Mouse (Mus musculus) neural tube, embryonic 12.5 days (tissue): ENCODE measurements around the gene Bpi. TPM values are rescaled to one million over a fixed set of nuclear protein-coding genes. Genes with fewer than 3 reads are reported as not detected.

Experiments used
- ATAC-seq: fragments of 200-750 bp; cut with Nextera tagmentation; 2 replicates; pipeline ENCODE4 v1.8.0; 2017; ENCODE audit warnings: low read depth, mild to moderate bottlenecking, moderate TSS enrichment, moderate library complexity; ENCODE audit not compliant: low FRiP score
- H3K27ac ChIP-seq: fragments of 300-500 bp; sonication (generic); 2 replicates; pipeline ENCODE4 v1.5.1; 2016
- H3K27me3 ChIP-seq: fragments of 300-500 bp; sonication (generic); replicated peaks from 2 replicates; pipeline ENCODE4 v1.6.1; 2016; ENCODE audit warnings: mild to moderate bottlenecking
- H3K36me3 ChIP-seq: fragments of 300-500 bp; sonication (generic); 2 replicates; pipeline ENCODE4 v1.6.1; 2016; ENCODE audit warnings: mild to moderate bottlenecking
- H3K4me1 ChIP-seq: fragments of 300-500 bp; sonication (generic); 2 replicates; pipeline ENCODE4 v1.6.1; 2016
- H3K4me2 ChIP-seq: fragments of 300-500 bp; sonication (generic); replicated peaks from 2 replicates; pipeline ENCODE4 v1.6.1; 2016; ENCODE audit warnings: mild to moderate bottlenecking
- H3K4me3 ChIP-seq: fragments of 300-500 bp; sonication (generic); 2 replicates; pipeline ENCODE4 v1.5.1; 2016
- H3K9ac ChIP-seq: fragments of 300-500 bp; sonication (generic); 2 replicates; pipeline ENCODE4 v1.6.1; 2016; ENCODE audit warnings: mild to moderate bottlenecking
- H3K9me3 ChIP-seq: fragments of 300-500 bp; sonication (generic); 2 replicates; pipeline ENCODE4 v1.6.1; 2016; ENCODE audit warnings: mild to moderate bottlenecking
- whole genome bisulfite sequencing: fragments of 180-500 bp; shearing (Covaris S2); methylation state at CpG from one replicate; pipeline ENCODE4 v1.1.7; 2016; 5-methylcytosine and 5-hydroxymethylcytosine counted together
- polyA plus RNA-seq: library from polyadenylated mRNA; unstranded; fragments of >200 nt; fragmentation: Nextera tagmentation; extraction: Ambion mirVana; gene quantifications from 2 replicates; pipeline ENCODE4 v1.2.1, GENCODE M21; 2016

The Bpi gene
- polyA plus RNA-seq, 1 experiment from 2014 or later, result not detected

DNA sequence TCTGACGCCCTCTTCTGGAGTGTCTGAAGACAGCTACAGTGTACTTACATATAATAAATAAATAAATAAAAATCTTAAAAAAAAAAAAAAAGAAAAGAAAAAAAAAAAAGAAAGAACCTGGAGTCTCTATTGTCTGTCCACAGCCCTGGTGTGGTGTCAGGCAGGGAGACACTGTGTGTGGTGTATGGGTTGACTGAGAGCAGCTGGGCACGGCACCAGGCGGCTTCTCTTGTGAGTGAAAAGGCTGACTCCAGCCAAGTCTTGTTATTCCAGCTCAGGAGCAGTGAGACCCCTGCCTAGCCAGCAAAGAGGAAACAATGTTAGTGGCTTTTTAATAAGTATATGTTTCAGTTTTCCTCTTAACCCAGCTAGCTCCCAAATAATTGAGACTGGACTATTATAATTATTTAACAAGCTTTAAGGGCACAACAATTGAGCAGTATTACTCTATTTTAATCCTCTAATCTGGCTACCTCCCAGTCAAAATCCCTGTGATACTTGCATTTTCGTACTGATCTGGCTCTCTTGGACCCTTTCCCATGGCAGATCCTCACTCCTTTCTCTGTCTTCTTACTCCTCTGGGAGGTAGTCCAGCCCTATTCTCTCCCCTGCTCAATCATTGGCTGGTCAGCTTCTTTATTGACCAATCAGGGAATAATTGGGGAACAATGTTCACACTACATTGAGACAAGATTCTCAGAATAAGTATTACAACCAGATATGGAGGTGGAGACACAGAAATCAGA lies 12.6 kb upstream of the Bpi start:
- no peaks in the 10 kb centered on the region for H3K27me3 ChIP-seq
- H3K9me3 ChIP-seq, result no peaks in the 10 kb centered on the region
- no peak for ATAC-seq
- H3K4me1 ChIP-seq, result no peaks in the 10 kb centered on the region
- WGBS, result 78% methylated on average over 4 of the region's 4 CpGs
- no peaks in the 10 kb centered on the region for H3K36me3 ChIP-seq
- H3K4me2 ChIP-seq, result no peak overlapping the region
- H3K4me3 ChIP-seq, result no peak overlapping the region
- no peak overlapping the region for H3K27ac ChIP-seq
- no peak overlapping the region for H3K9ac ChIP-seq

DNA sequence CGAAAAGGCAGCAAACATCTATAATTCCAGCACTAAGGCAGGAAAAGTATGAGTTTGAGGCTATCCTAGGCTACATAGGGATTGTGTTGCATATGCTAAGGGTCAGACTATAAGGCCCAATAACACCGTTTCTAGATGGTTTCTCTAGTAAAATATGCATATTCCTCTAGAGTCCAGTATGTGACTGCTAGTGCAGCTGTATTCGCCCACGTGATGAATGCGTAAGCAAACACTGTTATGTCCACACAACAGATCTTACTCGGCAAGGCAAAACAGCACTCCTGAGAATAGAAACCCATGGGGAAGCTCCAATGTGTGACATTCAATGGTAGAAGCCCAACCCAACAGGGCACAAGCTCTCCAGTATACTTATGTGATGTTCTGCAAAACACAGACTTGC lies 10.0 kb upstream of the Bpi start:
- Histone ChIP-seq H3K4me3 (no peak overlapping the region), H3K9ac (no peak overlapping the region), H3K4me1 (no peaks in the 10 kb centered on the region), H3K9me3 (no peaks in the 10 kb centered on the region), H3K36me3 (no peaks in the 10 kb centered on the region), H3K27ac (no peak overlapping the region), H3K27me3 (no peaks in the 10 kb centered on the region), H3K4me2 (no peak overlapping the region)
- ATAC-seq, result no peak
- WGBS, result 83% methylated on average over 6 of the region's 6 CpGs

DNA sequence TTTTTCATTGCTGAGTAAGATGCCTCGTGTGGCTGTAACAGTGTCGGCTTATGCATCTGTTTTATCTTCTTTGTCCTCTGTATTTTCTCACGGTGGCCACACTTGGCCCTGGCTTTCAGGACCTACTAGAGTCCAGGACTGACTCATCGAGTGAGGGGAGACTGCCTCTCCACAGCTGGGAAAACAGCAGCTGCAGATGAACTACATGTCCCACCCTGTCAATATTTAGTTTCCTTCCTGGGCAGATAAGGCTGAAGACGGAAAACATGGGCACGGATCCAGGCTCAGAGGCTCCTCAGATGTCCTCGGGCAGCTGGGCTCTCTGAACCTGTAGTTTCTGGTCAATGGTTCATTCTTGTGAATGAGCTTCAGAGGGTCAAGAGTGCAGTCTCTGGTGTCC lies 9.6 kb upstream of the Bpi start:
- Histone ChIP-seq H3K27me3 (no peaks in the 10 kb centered on the region), H3K4me1 (no peaks in the 10 kb centered on the region), H3K9ac (no peak overlapping the region), H3K9me3 (no peaks in the 10 kb centered on the region), H3K27ac (no peak overlapping the region), H3K4me2 (no peak overlapping the region), H3K4me3 (no peak overlapping the region), H3K36me3 (no peaks in the 10 kb centered on the region)
- WGBS, result 75% methylated on average over 7 of the region's 7 CpGs
- no peak for ATAC-seq

DNA sequence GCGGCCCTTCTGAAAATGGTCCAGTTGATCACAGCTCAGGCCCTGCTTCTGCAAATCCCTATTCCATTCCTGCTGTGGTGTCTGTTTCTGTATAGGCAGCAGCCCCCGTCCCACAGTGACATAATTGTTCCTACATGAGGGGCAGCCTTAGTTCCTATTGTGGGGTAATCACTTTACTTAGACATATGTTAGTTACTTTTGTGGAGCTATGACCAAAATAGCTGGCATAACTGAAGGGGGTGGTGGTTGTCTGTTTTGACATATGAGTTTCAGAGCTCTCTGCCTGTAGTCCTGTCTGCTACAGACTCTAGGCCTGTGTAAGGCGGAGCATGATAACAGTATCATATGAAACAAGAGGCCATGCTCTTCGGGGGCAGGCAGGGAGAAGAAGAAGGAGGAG lies 7.3 kb upstream of the Bpi start:
- no peaks in the 10 kb centered on the region for H3K9me3 ChIP-seq
- no peaks in the 10 kb centered on the region for H3K4me1 ChIP-seq
- no peak overlapping the region for H3K4me2 ChIP-seq
- ATAC-seq, result no peak
- H3K9ac ChIP-seq, result no peak overlapping the region
- no peaks in the 10 kb centered on the region for H3K27me3 ChIP-seq
- no peaks in the 10 kb centered on the region for H3K36me3 ChIP-seq
- 80% methylated on average over 4 of the region's 4 CpGs for WGBS
- H3K27ac ChIP-seq, result no peak overlapping the region
- no peak overlapping the region for H3K4me3 ChIP-seq

DNA sequence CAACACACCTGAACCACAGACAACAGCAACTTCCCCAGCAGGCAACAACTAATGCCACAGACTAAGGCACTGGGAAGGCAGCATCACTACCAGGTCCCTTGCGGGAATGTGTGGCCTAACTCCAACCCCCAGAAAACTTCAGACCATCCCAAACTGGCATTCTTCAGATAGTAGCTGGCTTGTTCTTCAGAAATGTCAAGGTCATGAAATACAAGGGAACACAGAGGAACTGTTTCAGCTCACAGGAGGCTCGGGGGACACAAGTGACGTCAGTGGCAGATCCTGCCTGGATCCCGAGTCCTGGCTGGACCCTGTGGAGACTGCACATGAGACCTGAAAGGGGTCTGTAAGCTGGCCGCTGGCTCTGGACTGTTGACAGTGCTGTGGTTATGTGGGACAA lies 4.1 kb upstream of the Bpi start:
- no peaks in the 10 kb centered on the region for H3K36me3 ChIP-seq
- no peak overlapping the region for H3K27ac ChIP-seq
- peaks cover 4% of the 10 kb centered on the region; the same call in 1 of the 2 replicates for H3K4me1 ChIP-seq
- H3K4me2 ChIP-seq, result no peak overlapping the region
- no peak for ATAC-seq
- H3K4me3 ChIP-seq, result no peak overlapping the region
- H3K27me3 ChIP-seq, result no peaks in the 10 kb centered on the region
- H3K9me3 ChIP-seq, result no peaks in the 10 kb centered on the region
- no peak overlapping the region for H3K9ac ChIP-seq
- 70% methylated on average over 5 of the region's 5 CpGs for WGBS

DNA sequence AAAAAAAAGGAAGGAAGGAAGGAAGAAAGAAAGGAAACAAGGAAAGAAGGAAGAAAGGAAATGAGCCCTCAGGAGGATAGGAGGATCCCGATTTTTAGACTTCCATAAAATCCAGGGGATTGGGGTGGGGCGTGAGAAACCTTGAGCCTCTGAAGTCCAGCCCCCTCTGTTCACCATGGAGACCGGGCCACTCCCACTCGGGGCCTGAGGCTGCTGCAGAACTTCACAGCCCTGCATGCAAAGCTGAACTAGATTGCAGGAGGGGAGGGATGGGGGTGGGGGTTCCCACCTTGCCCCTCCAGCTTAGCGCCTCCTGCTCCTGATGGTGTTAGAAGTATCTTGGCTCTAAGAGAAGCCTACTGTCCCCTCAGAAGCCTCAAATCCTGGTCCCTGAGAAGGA lies 1.0 kb upstream of the Bpi start:
- no peak overlapping the region for H3K4me2 ChIP-seq
- ATAC-seq, result no peak
- no peaks in the 10 kb centered on the region for H3K9me3 ChIP-seq
- H3K27ac ChIP-seq, result no peak overlapping the region
- H3K4me3 ChIP-seq, result no peak overlapping the region
- 15% methylated on average over 5 of the region's 5 CpGs for WGBS
- no peaks in the 10 kb centered on the region for H3K36me3 ChIP-seq
- 0 out of 2 replicates have a peak overlapping the region, but pooled peaks have one; percentile 26 for H3K9ac ChIP-seq
- H3K4me1 ChIP-seq, result peaks cover 4% of the 10 kb centered on the region; the same call in 1 of the 2 replicates
- no peaks in the 10 kb centered on the region for H3K27me3 ChIP-seq

DNA sequence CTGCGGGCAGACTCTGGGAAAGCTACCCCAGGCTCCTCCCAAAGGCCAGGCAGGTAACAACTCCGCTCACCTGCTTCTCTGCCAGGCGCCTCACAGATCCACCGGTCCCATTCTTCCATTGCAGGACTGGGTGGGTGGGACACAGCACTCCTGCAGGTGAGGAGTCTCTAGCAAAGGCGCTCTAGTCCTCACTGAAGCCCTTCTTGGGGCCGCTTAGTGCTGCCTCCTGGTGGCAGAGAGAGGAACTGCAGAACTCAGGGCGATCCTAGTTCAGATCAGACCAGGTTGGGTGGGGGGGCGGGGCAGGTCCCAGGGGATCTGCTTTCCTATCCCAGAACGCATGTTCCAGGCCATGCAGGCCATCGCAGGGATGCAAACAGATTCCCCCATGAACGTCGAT lies 887 bp downstream of the Bpi start:
- H3K27me3 ChIP-seq, result no peaks in the 10 kb centered on the region
- H3K27ac ChIP-seq, result no peak overlapping the region
- peaks cover 4% of the 10 kb centered on the region; the same call in 1 of the 2 replicates for H3K4me1 ChIP-seq
- H3K9ac ChIP-seq, result no peak overlapping the region
- WGBS, result 16% methylated on average over 12 of the region's 12 CpGs
- no peaks in the 10 kb centered on the region for H3K9me3 ChIP-seq
- H3K4me3 ChIP-seq, result no peak overlapping the region
- ATAC-seq, result no peak
- H3K4me2 ChIP-seq, result no peak overlapping the region
- H3K36me3 ChIP-seq, result no peaks in the 10 kb centered on the region

DNA sequence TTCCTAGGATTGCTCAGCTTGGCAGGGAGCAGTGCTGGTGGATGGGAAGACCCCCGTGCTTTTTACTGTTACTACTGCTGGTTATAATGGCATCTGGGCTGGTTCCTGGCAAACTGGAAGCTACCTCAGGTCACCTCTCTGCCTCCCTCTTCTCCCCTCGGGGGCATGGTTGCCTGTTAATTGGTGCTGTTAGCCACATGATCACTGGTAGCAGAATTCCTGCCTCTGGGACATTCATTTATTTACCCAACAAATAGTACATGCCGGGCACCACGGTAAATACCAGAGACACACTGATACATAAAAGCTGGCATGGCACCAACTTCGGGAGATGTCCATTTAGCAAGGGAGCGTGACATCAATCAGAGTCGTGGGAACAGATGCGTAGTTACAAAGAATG lies 1.6 kb downstream of the Bpi start:
- Histone ChIP-seq H3K4me3 (no peak overlapping the region), H3K9ac (no peak overlapping the region), H3K27me3 (no peaks in the 10 kb centered on the region), H3K36me3 (no peaks in the 10 kb centered on the region), H3K9me3 (no peaks in the 10 kb centered on the region), H3K4me2 (no peak overlapping the region), H3K27ac (no peak overlapping the region), H3K4me1 (peaks cover 4% of the 10 kb centered on the region; the same call in 1 of the 2 replicates)
- ATAC-seq, result no peak
- 79% methylated on average over 8 of the region's 8 CpGs for WGBS

DNA sequence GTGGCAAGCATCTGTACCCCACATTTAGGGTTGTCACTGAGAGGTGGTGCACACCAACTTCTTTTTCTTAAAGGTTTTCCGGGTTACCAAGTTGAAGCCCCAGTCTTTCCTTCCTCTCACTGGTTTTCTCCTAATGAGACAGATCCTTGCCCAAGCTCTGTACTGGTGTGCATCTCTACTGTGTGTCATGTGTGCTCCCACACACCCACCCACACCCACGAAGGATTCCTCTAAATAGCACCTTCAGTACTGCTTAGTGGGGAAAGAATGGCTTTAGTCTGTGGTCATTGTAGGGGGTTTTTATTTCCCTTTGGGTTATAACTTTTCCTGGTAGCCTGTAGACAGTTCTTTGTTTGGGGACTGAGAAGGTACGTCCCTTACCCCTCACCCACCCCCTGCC lies 7.0 kb downstream of the Bpi start:
- Histone ChIP-seq H3K27me3 (no peaks in the 10 kb centered on the region), H3K4me2 (no peak overlapping the region), H3K36me3 (no peaks in the 10 kb centered on the region), H3K27ac (no peak overlapping the region), H3K9ac (0 out of 2 replicates have a peak overlapping the region, but pooled peaks have one; percentile 17), H3K9me3 (no peaks in the 10 kb centered on the region), H3K4me3 (no peak overlapping the region), H3K4me1 (no peaks in the 10 kb centered on the region)
- 50% methylated on average over 3 of the region's 3 CpGs for WGBS
- no peak for ATAC-seq

DNA sequence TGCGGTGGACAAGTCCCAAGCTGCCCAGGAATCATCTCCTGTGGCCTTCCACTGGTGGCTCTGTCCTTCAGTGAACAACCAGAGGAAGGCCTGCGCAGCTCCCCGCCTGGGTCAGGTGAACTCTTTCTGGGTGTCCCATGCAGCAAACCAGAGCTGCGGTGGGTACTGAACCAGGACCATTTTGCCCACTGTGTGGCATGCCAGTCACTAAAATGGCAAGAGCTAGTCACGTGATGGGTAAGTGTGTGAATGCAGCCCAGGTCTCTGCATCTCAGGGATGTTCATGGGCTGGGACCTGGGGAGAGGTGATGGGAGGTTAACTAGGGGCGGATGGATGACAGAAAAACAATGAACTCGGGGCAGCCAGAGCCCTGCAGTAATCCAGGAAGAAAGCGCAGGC lies 12.1 kb downstream of the Bpi start:
- WGBS, result 83% methylated on average over 8 of the region's 8 CpGs

DNA sequence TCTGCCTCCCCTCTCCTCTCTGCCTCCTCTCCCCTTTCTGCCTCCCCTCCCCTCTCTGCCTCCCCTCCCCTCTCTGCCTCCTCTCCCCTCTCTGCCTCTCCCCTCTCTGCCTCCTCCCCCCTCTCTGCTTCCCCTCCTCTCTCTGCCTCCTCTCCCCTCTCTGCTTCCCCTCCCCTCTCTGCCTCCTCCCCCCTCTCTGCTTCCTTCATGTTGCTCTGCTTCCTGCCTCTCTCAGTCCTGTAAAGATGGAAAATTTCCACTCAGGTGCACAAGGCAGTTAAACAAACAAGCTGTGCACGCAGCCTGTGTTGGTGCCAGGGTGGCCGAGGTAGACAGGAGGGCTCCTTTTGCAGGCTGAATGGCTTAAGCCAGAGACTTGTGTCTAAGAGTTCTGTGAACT lies 15.8 kb downstream of the Bpi start:
- no peaks in the 10 kb centered on the region for H3K27me3 ChIP-seq
- H3K4me3 ChIP-seq, result no peak overlapping the region
- H3K36me3 ChIP-seq, result no peaks in the 10 kb centered on the region
- peaks cover 4% of the 10 kb centered on the region; the same call in 1 of the 2 replicates for H3K4me1 ChIP-seq
- ATAC-seq, result no peak
- H3K4me2 ChIP-seq, result no peak overlapping the region
- no peaks in the 10 kb centered on the region for H3K9me3 ChIP-seq
- 36% methylated on average over 2 of the region's 2 CpGs for WGBS
- H3K9ac ChIP-seq, result no peak overlapping the region
- no peak overlapping the region for H3K27ac ChIP-seq

More for the DNA sequence above, 12.1 kb downstream of the Bpi start:
- no peak overlapping the region for H3K4me3 ChIP-seq
- H3K4me1 ChIP-seq, result no peaks in the 10 kb centered on the region
- H3K4me2 ChIP-seq, result no peak overlapping the region
- H3K36me3 ChIP-seq, result no peaks in the 10 kb centered on the region
- ATAC-seq, result no peak
- no peaks in the 10 kb centered on the region for H3K9me3 ChIP-seq
- H3K9ac ChIP-seq, result no peak overlapping the region
- H3K27ac ChIP-seq, result no peak overlapping the region
- H3K27me3 ChIP-seq, result no peaks in the 10 kb centered on the region

DNA sequence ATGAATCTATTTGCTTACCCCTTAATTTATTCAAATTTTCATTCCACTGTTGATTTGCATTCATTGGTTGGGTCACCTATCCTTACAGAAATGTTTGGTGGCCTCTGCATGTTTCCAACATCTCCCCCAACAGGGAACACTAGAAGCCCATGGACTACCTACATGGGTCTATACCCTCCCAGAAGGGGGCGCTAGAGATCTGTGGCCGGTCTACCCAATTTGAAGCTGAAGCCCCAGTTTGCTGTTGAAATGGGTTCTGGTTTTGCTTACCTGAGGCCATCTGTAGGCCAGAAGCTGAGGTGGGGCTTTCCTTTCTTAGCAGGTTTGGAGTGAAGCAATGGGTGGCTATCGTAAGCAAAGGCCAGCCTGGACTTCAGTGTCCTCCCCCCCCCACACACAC lies 17.5 kb downstream of the Bpi start:
- 90% methylated on average over 3 of the region's 3 CpGs for WGBS

DNA sequence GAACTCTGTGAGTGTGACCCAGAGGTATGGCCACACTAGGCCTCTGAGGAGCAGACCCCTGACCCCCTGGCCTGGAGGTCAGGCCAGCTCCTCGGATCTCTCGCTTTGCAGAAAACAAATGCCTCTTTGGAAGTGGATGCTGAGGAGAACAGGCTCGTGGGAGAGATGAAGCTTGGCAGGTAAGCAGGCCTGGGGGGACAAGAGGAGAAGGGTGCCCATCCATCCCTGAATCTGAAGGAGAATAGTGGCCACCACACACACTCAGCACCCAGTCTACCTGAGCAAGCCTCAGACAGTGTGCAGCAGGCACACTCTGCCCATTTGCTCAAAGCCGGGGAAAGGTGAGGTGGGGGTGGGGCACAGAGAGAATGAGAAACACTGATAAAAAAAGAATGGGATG lies 17.9 kb downstream of the Bpi start:
- no peak overlapping the region for H3K4me3 ChIP-seq
- H3K4me1 ChIP-seq, result peaks cover 4% of the 10 kb centered on the region; the same call in 1 of the 2 replicates
- H3K36me3 ChIP-seq, result no peaks in the 10 kb centered on the region
- WGBS, result 77% methylated on average over 4 of the region's 4 CpGs
- H3K27me3 ChIP-seq, result no peaks in the 10 kb centered on the region
- no peak overlapping the region for H3K4me2 ChIP-seq
- H3K27ac ChIP-seq, result no peak overlapping the region
- no peak overlapping the region for H3K9ac ChIP-seq
- no peaks in the 10 kb centered on the region for H3K9me3 ChIP-seq
- ATAC-seq, result no peak

More for the DNA sequence above, 17.5 kb downstream of the Bpi start:
- Histone ChIP-seq H3K4me2 (no peak overlapping the region), H3K36me3 (no peaks in the 10 kb centered on the region), H3K4me1 (peaks cover 4% of the 10 kb centered on the region; the same call in 1 of the 2 replicates), H3K27ac (no peak overlapping the region), H3K9me3 (no peaks in the 10 kb centered on the region), H3K27me3 (no peaks in the 10 kb centered on the region), H3K9ac (no peak overlapping the region), H3K4me3 (no peak overlapping the region)
- ATAC-seq, result no peak
